Mouse (Mus musculus): ENCODE data around the gene Slc6a2. TPM values are rescaled to one million over a fixed set of nuclear protein-coding genes. Genes with fewer than 3 reads are reported as not detected.

Slc6a2 gene
- total RNA-seq (2023): 1 to 10 TPM; 1.1 to 1.7 TPM

DNA sequence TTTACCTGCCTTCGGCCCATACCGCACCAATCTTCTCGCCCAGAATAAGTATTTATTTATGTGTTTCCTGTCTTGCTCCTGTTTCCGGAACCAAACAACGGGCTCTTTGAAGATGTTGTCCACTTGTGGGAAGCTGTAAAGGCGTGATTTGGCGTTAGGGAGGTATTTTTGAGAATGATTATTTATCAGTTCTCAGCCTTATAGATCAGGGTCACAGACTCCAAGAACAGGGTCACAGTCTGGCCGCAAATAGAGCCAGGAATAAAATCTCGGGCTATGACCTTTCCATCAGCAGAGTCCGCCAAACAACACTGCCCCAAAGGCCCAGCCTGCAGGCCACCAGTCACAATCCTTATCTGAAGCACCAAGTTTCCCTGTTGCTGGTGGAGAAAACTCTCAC, at the start of gene Slc6a2:
Gene Slc6a2, plus strand, starts transcription at position 301 of the 400 bp plus-strand sequence.

DNA sequence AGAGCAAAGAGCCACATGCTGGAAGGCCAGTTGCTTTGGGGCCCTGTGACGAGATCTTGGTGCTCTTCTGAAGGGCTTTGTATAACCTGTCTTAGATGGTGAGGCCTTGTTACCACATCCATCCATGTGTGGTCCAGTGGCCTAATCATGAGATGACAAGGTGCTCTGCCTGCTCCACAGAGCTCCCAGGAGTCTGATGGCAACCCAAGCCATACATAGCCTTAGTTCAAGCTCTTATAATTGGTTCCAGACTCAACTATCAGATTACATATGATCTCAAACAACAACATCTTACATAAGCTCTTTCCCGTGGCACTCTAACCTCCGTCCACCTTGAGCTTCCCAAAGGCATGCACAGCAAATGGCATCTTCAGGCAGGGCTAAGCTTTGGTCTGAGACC, 88.2 kb downstream of the Slc6a2 start, which contains the start of gene Ces1a:
Gene Ces1a, minus strand, starts transcription at position 101 of the 400 bp plus-strand sequence.

Other genes with a start within 250 kb of the Slc6a2 start
- gene Mmp2, start 132.8 kb upstream of the Slc6a2 start, total RNA-seq (2023): 1 to 10 TPM in 1 of 2 experiments, under 1 TPM in 1; 0.76 to 1.3 TPM
- 100 to 1,000 TPM; 110 to 119 TPM for gene Lpcat2, start 104.7 kb upstream of the Slc6a2 start, total RNA-seq (2023)
- 10 to 100 TPM; 10.4 to 16.2 TPM for gene Capns2, start 58.7 kb upstream of the Slc6a2 start, total RNA-seq (2023)
- not detected for gene Ces1a, start 88.1 kb downstream of the Slc6a2 start, total RNA-seq (2023)
- gene Ces1b, start 119.9 kb downstream of the Slc6a2 start, total RNA-seq (2023): not detected
- gene Ces1c, start 171.2 kb downstream of the Slc6a2 start, total RNA-seq (2023): not detected
- gene Ces1d, start 237.8 kb downstream of the Slc6a2 start, total RNA-seq (2023): 10 to 100 TPM; 11.6 to 16.9 TPM

Measured in neutrophil, adult 59 days (primary cell).